Mouse (Mus musculus) liver, postnatal 0 days (tissue): ENCODE results near the gene Tarbp2.

Experiments
- CTCF ChIP-seq: sonication (generic); IDR thresholded peaks from 2 replicates; pipeline ENCODE4 v1.5.1; 2016; ENCODE audit warnings: antibody characterized with exemption, low read depth
- EP300 ChIP-seq: IDR thresholded peaks from 2 replicates; pipeline ENCODE4 v1.6.1; 2016; ENCODE audit warnings: antibody characterized with exemption, low read depth, mild to moderate bottlenecking

DNA sequence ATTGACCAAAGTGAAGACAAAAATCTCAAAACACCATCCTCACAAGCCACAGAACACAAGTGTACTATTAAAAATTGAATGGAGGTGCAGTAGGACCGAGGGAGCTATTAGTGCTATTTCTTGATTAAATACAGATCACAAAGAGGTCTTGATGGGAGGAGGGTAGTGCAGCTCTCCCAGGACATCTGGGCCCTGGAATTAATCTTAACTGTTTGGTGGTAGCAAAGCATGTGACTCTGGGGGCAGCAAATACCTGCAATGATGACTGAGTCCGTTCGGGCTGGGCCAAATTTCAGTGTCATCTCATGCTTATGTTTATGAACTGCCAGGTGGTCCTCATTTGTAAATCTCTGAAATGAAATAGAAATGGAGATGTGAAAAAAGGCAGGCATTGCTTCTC is 45.1 kb downstream of the Tarbp2 start:
- no peak for TF ChIP-seq CTCF
- no peak for TF ChIP-seq EP300
